Mouse (Mus musculus): ENCODE results near the gene Cdh3.

GRCm38 (mm10) chr8:106462131-106462530, 48.6 kb upstream of the Cdh3 start:
- TF ChIP-seq CTCF (IDR thresholded peaks at IDR 0.05; ENCODE audit: low read depth, low read length), result no peak
- TF ChIP-seq POLR2A (IDR thresholded peaks at IDR 0.05; ENCODE audit: insufficient read depth, low read length), result no peak
- TF ChIP-seq EP300 (IDR thresholded peaks at IDR 0.05; ENCODE audit: insufficient read depth, low read depth, low read length), result no peak
